Mouse (Mus musculus): ENCODE results near the gene Rasl10a.

- TF ChIP-seq CTCF (IDR thresholded peaks at IDR 0.05; ENCODE audit: low read depth, low read length) (no peak), POLR2A (IDR thresholded peaks at IDR 0.05; ENCODE audit: insufficient read depth, low read length) (no peak), EP300 (IDR thresholded peaks at IDR 0.05; ENCODE audit: insufficient read depth, low read depth, low read length) (no peak)
These were observed 49.1 kb upstream of the Rasl10a start for GRCm38 (mm10) chr11:5008867-5009266.

Data from ES-Bruce4 (cell line).